Mouse (Mus musculus): ENCODE measurements around the gene Dyrk1a. TPM values are rescaled to one million over a fixed set of nuclear protein-coding genes. Genes with fewer than 3 reads are reported as not detected.

Dyrk1a gene
- polyA plus RNA-seq, 1 experiment from 2014 or later = 9.4 TPM

DNA sequence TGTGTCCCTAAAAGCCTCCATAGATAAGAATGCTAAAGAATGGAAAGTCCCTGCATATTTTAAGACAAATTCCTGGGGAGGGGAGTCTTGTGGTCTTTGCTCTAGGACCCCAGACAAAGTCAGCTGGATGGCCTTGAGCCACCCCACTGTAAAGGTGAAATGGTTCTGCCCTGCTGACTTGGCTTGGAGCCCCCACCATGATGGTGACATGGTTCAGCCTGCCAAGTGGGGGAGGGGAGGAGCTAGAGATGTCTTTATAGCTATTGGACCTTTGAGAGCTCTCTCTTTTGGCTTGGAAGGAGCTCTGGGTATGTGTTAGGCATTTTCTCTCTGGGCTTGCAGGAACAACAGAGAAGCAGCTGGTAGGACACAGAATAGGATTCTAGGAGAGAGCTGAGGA is 17.9 kb upstream of the Dyrk1a start:
- Histone ChIP-seq H3K27ac (ENCODE audit: low read depth, low read length) (no peak overlapping the region), H3K36me3 (ENCODE audit: control insufficient read depth, insufficient read depth, low read length) (no peaks in the 10 kb centered on the region), H3K4me2 (ENCODE audit: low read length) (no peak overlapping the region), H3K9ac (ENCODE audit: low read depth, low read length) (no peak overlapping the region), H3K4me3 (ENCODE audit: low read length) (no peak overlapping the region), H3K27me3 (replicated peaks; ENCODE audit: control insufficient read depth, insufficient read depth, low read length) (no peaks in the 10 kb centered on the region), H3K9me3 (ENCODE audit: control insufficient read depth, low read length) (peaks cover 2% of the 10 kb centered on the region), H3K4me1 (ENCODE audit: control insufficient read depth, insufficient read depth, low read depth, low read length) (no peaks in the 10 kb centered on the region)
- no peak for ATAC-seq

DNA sequence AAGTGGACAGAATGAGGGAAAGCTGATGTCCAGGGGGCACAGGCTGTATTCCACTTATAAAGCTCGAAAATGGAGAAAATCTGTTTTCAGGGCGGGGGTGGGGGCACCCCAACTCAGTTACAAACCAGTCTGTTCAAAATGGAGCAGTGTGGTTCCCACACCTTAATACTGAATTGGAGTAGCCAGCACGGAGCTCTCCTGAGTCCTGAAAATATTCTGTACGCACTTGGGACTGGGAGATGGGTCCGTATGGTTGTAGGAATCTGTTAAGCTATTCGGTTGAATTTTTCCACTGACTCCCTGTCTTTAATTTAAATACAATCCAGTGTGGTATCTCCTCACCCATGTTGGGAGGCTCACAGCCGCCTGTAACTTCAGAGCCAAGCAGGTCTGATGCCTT is 14.5 kb upstream of the Dyrk1a start:
- 92% methylated on average over 7 of the region's 7 CpGs for WGBS
- ATAC-seq = no peak
- no peak overlapping the region for H3K9ac ChIP-seq (ENCODE audit: low read depth, low read length)
- no peaks in the 10 kb centered on the region for H3K4me1 ChIP-seq (ENCODE audit: control insufficient read depth, insufficient read depth, low read depth, low read length)
- no peaks in the 10 kb centered on the region for H3K36me3 ChIP-seq (ENCODE audit: control insufficient read depth, insufficient read depth, low read length)
- H3K9me3 ChIP-seq (ENCODE audit: control insufficient read depth, low read length) = peaks cover 2% of the 10 kb centered on the region
- H3K4me3 ChIP-seq (ENCODE audit: low read length) = no peak overlapping the region
- H3K4me2 ChIP-seq (ENCODE audit: low read length) = no peak overlapping the region
- no peak overlapping the region for H3K27ac ChIP-seq (ENCODE audit: low read depth, low read length)
- no peaks in the 10 kb centered on the region for H3K27me3 ChIP-seq (replicated peaks; ENCODE audit: control insufficient read depth, insufficient read depth, low read length)

DNA sequence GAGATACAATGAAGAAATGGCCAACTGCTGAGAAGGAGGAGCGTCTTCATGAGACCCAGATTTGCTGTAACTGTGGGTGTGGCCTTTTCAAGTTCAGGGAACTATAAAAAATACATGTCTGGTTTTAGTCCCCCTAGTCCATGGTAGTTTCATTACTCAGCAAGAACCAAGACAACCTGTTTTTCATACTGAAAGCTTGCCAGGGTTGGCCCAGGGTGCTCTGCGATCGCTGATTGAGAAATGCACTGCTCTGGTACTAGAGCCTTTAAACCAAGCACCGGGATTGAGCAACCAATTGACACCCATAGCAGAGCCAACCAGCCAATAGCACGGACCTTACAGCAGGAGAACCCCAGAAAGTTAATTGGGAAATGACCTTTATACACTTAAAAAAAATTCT is 13.6 kb upstream of the Dyrk1a start:
- WGBS = 78% methylated on average over 5 of the region's 5 CpGs
- no peak for ATAC-seq
- no peaks in the 10 kb centered on the region for H3K27me3 ChIP-seq (replicated peaks; ENCODE audit: control insufficient read depth, insufficient read depth, low read length)

DNA sequence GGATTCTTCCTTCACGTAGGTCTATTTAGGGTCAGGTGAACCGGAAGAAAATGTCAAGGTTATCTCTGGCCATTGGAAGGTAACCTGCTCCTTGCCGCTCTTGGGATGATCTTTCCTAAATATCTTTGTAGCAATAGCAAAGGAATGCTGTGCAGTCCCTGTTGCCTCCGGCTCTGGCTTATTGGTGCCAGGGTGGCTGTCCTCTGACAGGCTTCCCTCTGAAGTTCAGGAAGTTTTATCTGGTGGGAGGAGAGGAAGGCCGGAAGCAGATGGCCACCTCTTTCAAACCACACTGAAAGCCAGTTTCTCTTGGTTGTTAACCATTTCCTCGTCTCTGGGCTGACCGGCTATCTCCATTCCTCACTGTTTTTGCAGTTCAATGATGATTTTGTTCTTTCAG is 10.5 kb upstream of the Dyrk1a start:
- Histone ChIP-seq H3K36me3 (ENCODE audit: control insufficient read depth, insufficient read depth, low read length) (no peaks in the 10 kb centered on the region), H3K27ac (ENCODE audit: low read depth, low read length) (no peak overlapping the region), H3K4me1 (ENCODE audit: control insufficient read depth, insufficient read depth, low read depth, low read length) (no peaks in the 10 kb centered on the region), H3K4me3 (ENCODE audit: low read length) (no peak overlapping the region), H3K4me2 (ENCODE audit: low read length) (no peak overlapping the region), H3K27me3 (replicated peaks; ENCODE audit: control insufficient read depth, insufficient read depth, low read length) (no peaks in the 10 kb centered on the region), H3K9ac (ENCODE audit: low read depth, low read length) (no peak overlapping the region), H3K9me3 (ENCODE audit: control insufficient read depth, low read length) (peaks cover 2% of the 10 kb centered on the region)
- WGBS = 77% methylated on average over 7 of the region's 7 CpGs
- ATAC-seq = no peak

More for the DNA sequence above, 13.6 kb upstream of the Dyrk1a start:
- Histone ChIP-seq H3K4me2 (ENCODE audit: low read length) (no peak overlapping the region), H3K9me3 (ENCODE audit: control insufficient read depth, low read length) (peaks cover 2% of the 10 kb centered on the region), H3K27ac (ENCODE audit: low read depth, low read length) (no peak overlapping the region), H3K4me1 (ENCODE audit: control insufficient read depth, insufficient read depth, low read depth, low read length) (no peaks in the 10 kb centered on the region), H3K9ac (ENCODE audit: low read depth, low read length) (no peak overlapping the region), H3K4me3 (ENCODE audit: low read length) (no peak overlapping the region), H3K36me3 (ENCODE audit: control insufficient read depth, insufficient read depth, low read length) (no peaks in the 10 kb centered on the region)

DNA sequence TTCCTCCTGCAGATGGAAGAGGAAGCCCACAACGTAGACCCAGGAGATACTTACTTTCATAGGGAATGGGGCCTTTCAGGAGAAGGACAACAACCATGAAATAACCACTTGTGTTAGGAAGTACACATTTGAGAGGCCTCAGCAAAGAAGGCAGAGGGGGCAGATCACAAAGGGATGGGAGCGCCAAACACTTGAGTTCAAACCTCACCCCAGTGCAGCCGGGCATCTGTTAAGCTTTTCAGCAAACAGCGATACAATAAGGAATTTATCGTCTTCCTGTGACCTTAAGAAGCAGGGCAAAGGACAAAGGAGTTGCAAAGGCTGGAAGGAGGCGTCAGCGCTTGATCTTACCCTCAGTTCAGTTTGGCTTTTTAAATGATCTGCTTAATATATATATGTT is 10.0 kb upstream of the Dyrk1a start:
- no peaks in the 10 kb centered on the region for H3K4me1 ChIP-seq (ENCODE audit: control insufficient read depth, insufficient read depth, low read depth, low read length)
- H3K27me3 ChIP-seq (replicated peaks; ENCODE audit: control insufficient read depth, insufficient read depth, low read length) = no peaks in the 10 kb centered on the region
- no peaks in the 10 kb centered on the region for H3K36me3 ChIP-seq (ENCODE audit: control insufficient read depth, insufficient read depth, low read length)
- no peaks in the 10 kb centered on the region for H3K9me3 ChIP-seq (ENCODE audit: control insufficient read depth, low read length)
- no peak overlapping the region for H3K4me3 ChIP-seq (ENCODE audit: low read length)
- no peak overlapping the region for H3K4me2 ChIP-seq (ENCODE audit: low read length)
- 70% methylated on average over 7 of the region's 7 CpGs for WGBS
- no peak overlapping the region for H3K27ac ChIP-seq (ENCODE audit: low read depth, low read length)
- H3K9ac ChIP-seq (ENCODE audit: low read depth, low read length) = no peak overlapping the region
- ATAC-seq = no peak

DNA sequence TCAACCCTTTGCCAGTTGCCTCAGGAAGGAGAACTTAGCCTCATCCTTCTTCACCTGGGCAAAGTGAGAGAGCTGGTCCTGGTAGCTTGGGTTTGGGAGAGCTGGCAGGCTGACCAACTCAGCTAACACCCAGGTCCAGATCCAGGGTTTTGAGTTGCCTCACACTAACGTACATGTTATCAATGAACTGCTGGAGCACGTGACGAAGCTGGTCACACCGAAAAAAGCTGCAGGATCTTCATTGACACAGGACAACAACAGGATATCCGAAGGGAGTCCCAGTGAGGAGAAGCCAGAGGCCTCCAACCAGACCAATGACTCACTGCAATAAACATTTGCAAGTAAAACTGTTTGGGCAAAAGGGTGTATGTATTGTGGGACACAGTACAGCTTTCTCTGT is 9.2 kb upstream of the Dyrk1a start:
- Histone ChIP-seq H3K4me2 (ENCODE audit: low read length) (no peak overlapping the region), H3K9me3 (ENCODE audit: control insufficient read depth, low read length) (no peaks in the 10 kb centered on the region), H3K4me3 (ENCODE audit: low read length) (no peak overlapping the region), H3K4me1 (ENCODE audit: control insufficient read depth, insufficient read depth, low read depth, low read length) (no peaks in the 10 kb centered on the region), H3K27ac (ENCODE audit: low read depth, low read length) (no peak overlapping the region), H3K27me3 (replicated peaks; ENCODE audit: control insufficient read depth, insufficient read depth, low read length) (no peaks in the 10 kb centered on the region), H3K9ac (ENCODE audit: low read depth, low read length) (no peak overlapping the region), H3K36me3 (ENCODE audit: control insufficient read depth, insufficient read depth, low read length) (no peaks in the 10 kb centered on the region)
- no peak for ATAC-seq
- 76% methylated on average over 5 of the region's 5 CpGs for WGBS

DNA sequence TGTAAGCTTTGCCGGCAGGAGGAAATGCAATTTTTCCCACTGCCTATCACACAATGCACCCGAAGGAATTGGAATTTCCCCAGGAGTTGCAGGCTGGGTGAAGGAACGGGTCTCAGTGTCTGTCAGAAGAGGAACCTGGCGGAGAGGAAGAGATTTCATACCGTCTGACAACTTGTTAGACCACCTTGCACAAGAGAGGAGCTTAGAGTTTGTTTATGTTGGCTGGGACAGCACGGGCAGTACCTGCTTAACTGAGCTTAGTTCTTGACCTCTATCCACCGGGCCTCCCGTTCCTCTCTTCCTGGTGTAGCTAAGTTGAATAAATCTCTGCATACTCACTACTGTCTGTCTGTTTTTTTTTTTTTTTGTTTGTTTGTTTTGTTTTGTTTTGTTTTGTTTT is 3.7 kb upstream of the Dyrk1a start:
- Histone ChIP-seq H3K4me2 (ENCODE audit: low read length) (no peak overlapping the region), H3K4me3 (ENCODE audit: low read length) (no peak overlapping the region), H3K27ac (ENCODE audit: low read depth, low read length) (no peak overlapping the region), H3K9ac (ENCODE audit: low read depth, low read length) (no peak overlapping the region), H3K4me1 (ENCODE audit: control insufficient read depth, insufficient read depth, low read depth, low read length) (peaks cover 2% of the 10 kb centered on the region; the same call in 1 of the 2 replicates), H3K36me3 (ENCODE audit: control insufficient read depth, insufficient read depth, low read length) (no peaks in the 10 kb centered on the region), H3K27me3 (replicated peaks; ENCODE audit: control insufficient read depth, insufficient read depth, low read length) (no peaks in the 10 kb centered on the region), H3K9me3 (ENCODE audit: control insufficient read depth, low read length) (no peaks in the 10 kb centered on the region)
- WGBS = 76% methylated on average over 8 of the region's 8 CpGs
- no peak for ATAC-seq

DNA sequence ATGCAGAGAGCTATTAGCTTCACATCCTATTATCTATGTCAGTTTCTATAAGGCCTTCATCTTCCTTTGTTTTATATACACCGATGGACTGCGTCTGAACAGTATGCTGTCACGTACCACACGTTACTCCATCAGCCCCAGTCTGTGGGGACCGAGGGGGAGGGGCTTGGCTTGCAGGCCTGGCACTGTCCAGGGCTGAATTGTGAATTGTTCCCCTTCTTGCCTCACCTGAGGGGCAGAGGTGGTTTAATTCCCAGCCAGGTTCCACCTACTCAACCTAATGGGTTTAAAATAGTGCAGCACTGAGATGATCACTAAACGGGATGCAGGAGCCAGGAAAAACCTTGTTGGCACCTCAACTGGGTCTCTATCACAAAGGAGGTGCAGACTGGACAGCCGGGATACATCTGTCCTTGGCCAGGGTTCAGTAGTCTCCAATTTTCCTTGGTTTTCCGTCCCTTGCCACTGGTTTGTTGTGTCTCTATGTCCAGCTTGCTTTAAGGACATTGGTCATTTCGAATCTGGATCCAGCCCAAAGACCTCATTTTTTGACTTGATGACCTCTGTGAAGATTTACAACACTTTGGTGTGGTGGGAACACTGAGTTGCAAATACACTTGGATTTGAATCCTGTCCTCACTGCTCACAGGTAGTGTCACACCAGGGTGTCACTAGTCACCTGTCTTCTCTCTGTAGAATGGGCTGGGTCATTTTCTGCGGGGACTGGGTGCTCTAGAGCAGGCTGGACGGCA is 2.8 kb upstream of the Dyrk1a start:
- Histone ChIP-seq H3K27me3 (replicated peaks; ENCODE audit: control insufficient read depth, insufficient read depth, low read length) (no peaks in the 10 kb centered on the region), H3K36me3 (ENCODE audit: control insufficient read depth, insufficient read depth, low read length) (no peaks in the 10 kb centered on the region), H3K9ac (ENCODE audit: low read depth, low read length) (no peak overlapping the region), H3K4me1 (ENCODE audit: control insufficient read depth, insufficient read depth, low read depth, low read length) (peaks cover 7% of the 10 kb centered on the region), H3K9me3 (ENCODE audit: control insufficient read depth, low read length) (no peaks in the 10 kb centered on the region), H3K4me3 (ENCODE audit: low read length) (no peak overlapping the region), H3K27ac (ENCODE audit: low read depth, low read length) (no peak overlapping the region), H3K4me2 (ENCODE audit: low read length) (no peak overlapping the region)
- ATAC-seq = no peak
- 78% methylated on average over 11 of the region's 11 CpGs for WGBS

DNA sequence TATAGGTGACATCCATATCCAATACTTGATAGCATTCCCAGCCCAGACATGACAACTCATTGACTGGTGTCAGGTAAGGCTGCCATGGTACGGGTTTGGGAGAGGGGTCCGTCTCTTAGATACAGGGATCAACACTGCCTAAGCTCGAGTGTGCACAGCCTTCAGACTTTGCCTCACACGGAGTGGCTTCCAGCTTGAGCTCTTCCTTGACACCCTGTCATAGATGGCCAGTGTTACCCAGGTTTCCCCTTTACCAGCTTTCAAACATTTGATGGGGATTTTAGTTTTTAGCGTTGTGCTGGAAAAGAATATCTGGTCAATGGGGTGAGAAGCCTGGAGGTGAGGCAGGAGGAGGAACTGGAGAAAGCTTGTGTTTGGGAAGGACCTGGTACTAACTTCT is 2.1 kb upstream of the Dyrk1a start:
- no peak overlapping the region for H3K4me2 ChIP-seq (ENCODE audit: low read length)
- no peaks in the 10 kb centered on the region for H3K27me3 ChIP-seq (replicated peaks; ENCODE audit: control insufficient read depth, insufficient read depth, low read length)
- no peak overlapping the region for H3K9ac ChIP-seq (ENCODE audit: low read depth, low read length)
- peaks cover 14% of the 10 kb centered on the region for H3K4me1 ChIP-seq (ENCODE audit: control insufficient read depth, insufficient read depth, low read depth, low read length)
- H3K36me3 ChIP-seq (ENCODE audit: control insufficient read depth, insufficient read depth, low read length) = no peaks in the 10 kb centered on the region
- H3K27ac ChIP-seq (ENCODE audit: low read depth, low read length) = no peak overlapping the region
- WGBS = 65% methylated on average over 5 of the region's 5 CpGs
- no peak for ATAC-seq
- H3K4me3 ChIP-seq (ENCODE audit: low read length) = no peak overlapping the region
- H3K9me3 ChIP-seq (ENCODE audit: control insufficient read depth, low read length) = no peaks in the 10 kb centered on the region
